Mouse (Mus musculus): ENCODE measurements around the gene Slc34a3.
A peak's percentile ranks its signal among the peaks of the same experiment; 100 is the strongest.

Slc34a3 gene

GRCm38 (mm10) chr2:25246183-25247072, 12.3 kb upstream of the Slc34a3 start, which contains the start of gene AL732309.1:
Gene AL732309.1, minus strand, starts transcription at chr2:25246863.
- DNase-seq: no peak

GRCm38 (mm10) chr2:25244144-25244543, 10.0 kb upstream of the Slc34a3 start:
- no peak for DNase-seq

- no peak for DNase-seq
These were observed 9.2 kb upstream of the Slc34a3 start for GRCm38 (mm10) chr2:25243342-25243741.

GRCm38 (mm10) chr2:25242101-25242506, 7.9 kb upstream of the Slc34a3 start, which contains the start of the genes Rnf208 and Cysrt1:
Gene Rnf208, plus strand, starts transcription at chr2:25242255.
Gene Cysrt1, minus strand, starts transcription at chr2:25242452.
- DNase-seq: peak; percentile 67

GRCm38 (mm10) chr2:25241438-25241775, 7.2 kb upstream of the Slc34a3 start:
- no peak for DNase-seq

GRCm38 (mm10) chr2:25240723-25241437, 6.7 kb upstream of the Slc34a3 start:
- peak; percentile 66 for DNase-seq

GRCm38 (mm10) chr2:25240310-25240709, 6.1 kb upstream of the Slc34a3 start:
- no peak for DNase-seq

- DNase-seq: no peak
These were observed 5.6 kb upstream of the Slc34a3 start for GRCm38 (mm10) chr2:25239766-25240165.

- DNase-seq: no peak
These were observed 3.9 kb upstream of the Slc34a3 start for GRCm38 (mm10) chr2:25238106-25238505.

- DNase-seq: no peak
These were observed 3.4 kb upstream of the Slc34a3 start for GRCm38 (mm10) chr2:25237522-25237921.

- no peak for DNase-seq
These were observed 2.5 kb upstream of the Slc34a3 start, which contains the start of gene Rnf224 for GRCm38 (mm10) chr2:25236614-25237013. Gene Rnf224, minus strand, starts transcription at chr2:25236787.

GRCm38 (mm10) chr2:25234551-25235220, 522 bp upstream of the Slc34a3 start:
- no peak for DNase-seq

- no peak for DNase-seq
These were observed 743 bp downstream of the Slc34a3 start for GRCm38 (mm10) chr2:25233421-25233820.

GRCm38 (mm10) chr2:25231038-25231437, 3.1 kb downstream of the Slc34a3 start:
- DNase-seq: no peak

GRCm38 (mm10) chr2:25230581-25230980, 3.6 kb downstream of the Slc34a3 start:
- DNase-seq: no peak

GRCm38 (mm10) chr2:25229582-25229981, 4.6 kb downstream of the Slc34a3 start:
- no peak for DNase-seq

- no peak for DNase-seq
These were observed 5.1 kb downstream of the Slc34a3 start for GRCm38 (mm10) chr2:25228995-25229530.

- DNase-seq: peak; percentile 83
These were observed 5.7 kb downstream of the Slc34a3 start for GRCm38 (mm10) chr2:25228431-25228889.

GRCm38 (mm10) chr2:25227406-25227805, 6.8 kb downstream of the Slc34a3 start:
- DNase-seq: no peak

GRCm38 (mm10) chr2:25226864-25227263, 7.3 kb downstream of the Slc34a3 start:
- DNase-seq: peak; percentile 41

- no peak for DNase-seq
These were observed 8.3 kb downstream of the Slc34a3 start for GRCm38 (mm10) chr2:25225811-25226379.

Data from right cerebral cortex, postnatal 25 days (tissue).